Mouse (Mus musculus) heart, postnatal 14 days (tissue): Measurements from ENCODE around the gene Mtmr1. TPM values are rescaled to one million over a fixed set of nuclear protein-coding genes. Genes with fewer than 3 reads are reported as not detected.
"Not testable (repeated sequence)": the region's sequence is repeated elsewhere in the genome, so short reads cannot be mapped to it uniquely, and the experiment has no call there.

Experiments used
- DNase-seq, 2 experiments: peaks; one replicate each; pipeline ENCODE4 v3.0.0; 2021 to 2022
- intact Hi-C: fragments of 180-260 bp; cut with DNase I; formaldehyde crosslinking; loops from one replicate; pipeline ENCODE4 v1.15.1; 2025
- long read RNA-seq, 2 experiments: library from polyadenylated mRNA; stranded (forward); transcript quantifications; one replicate each; pipeline ENCODE4 v2.0.0; 2021
- total RNA-seq, 2 experiments: library from RNA; stranded (reverse); gene quantifications; 2 replicates each; pipeline ENCODE4 v1.2.3; 2021

Mtmr1 gene
- total RNA-seq = 10 to 100 TPM; 25.4 to 27.2 TPM
- long read RNA-seq, experiment 1, full-length matches to known transcripts = 1 of 20 reads
- long read RNA-seq, experiment 1, partial matches to known transcripts = 5 of 20 reads
- long read RNA-seq, experiment 1, other reads (novel, unspliced or antisense) = 14 of 20 reads
- long read RNA-seq, experiment 2, full-length matches to known transcripts = 5 of 30 reads
- long read RNA-seq, experiment 2, partial matches to known transcripts = 3 of 30 reads
- long read RNA-seq, experiment 2, other reads (novel, unspliced or antisense) = 22 of 30 reads

DNA sequence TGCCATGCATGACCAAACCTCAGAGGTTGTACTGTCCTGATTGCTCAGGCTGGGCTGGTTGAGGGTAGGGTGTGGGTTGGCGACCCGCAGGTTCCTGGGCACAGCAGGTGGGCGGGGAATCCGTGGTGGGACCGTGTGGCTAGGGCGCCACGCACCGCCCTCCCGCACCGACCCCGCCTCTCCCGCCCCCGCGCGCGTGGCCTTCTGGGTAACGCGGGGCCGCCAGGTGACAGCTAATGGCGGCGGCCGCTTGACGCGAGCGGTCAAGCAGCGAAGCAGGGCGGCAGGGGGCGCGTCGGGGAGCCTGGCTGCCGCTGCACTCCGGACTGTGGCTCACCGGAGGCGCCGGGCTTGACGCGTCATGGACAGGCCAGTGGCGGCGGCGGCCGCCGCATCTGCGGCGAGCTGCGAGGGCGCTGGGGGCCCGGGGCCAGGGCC lies at the start of gene Mtmr1:
Mtmr1 (plus strand) TSS at position 207 of the 438 bp plus-strand sequence.
- peak; percentile 84 to 85 for DNase-seq
- intact Hi-C loops = no loop called here

GRCm38 (mm10) chrX:71352033-71352432 lies 12.5 kb upstream of the Mtmr1 start:
- intact Hi-C loops = no loop called here

DNA sequence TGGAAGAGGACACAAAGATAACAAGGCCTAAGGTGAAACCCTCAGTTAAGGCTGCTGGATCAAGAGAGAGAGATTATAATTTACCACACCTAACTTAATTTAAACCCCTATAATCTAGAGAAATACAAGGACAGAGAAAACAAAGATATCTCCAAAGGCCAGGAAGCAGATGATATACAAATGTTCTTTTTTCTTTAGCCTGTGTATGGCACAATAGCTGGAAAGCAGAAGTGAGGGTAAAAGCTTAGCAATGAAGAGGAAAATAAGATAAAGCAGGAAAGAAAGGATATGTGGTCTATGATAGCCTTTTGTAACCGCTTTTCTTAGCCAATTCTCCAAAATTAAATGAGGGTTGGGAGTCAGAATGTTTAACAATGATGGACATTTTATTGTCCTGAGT lies 9.2 kb upstream of the Mtmr1 start:
- intact Hi-C loops = no loop called here
- no peak for DNase-seq

More at GRCm38 (mm10) chrX:71352033-71352432, 12.5 kb upstream of the Mtmr1 start:
- DNase-seq = no peak

DNA sequence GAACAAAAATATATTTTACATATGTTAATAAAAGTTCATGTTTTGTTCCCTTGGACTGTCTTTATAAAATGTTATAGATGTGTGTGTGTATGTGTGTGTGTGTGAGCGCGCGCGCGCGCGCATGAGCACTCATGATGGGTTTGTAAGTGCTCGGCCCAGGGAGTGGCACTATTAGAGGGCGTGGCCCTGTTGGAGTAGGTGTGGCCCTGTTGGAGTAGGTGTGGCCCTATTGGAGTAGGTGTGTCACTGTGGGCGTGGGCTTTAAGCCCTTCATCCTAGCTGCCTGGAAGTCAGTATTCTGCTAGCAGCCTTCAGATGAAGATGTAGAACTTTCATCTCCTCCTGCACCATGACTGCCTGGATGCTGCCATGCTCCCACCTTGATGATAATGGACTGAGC lies 2.8 kb upstream of the Mtmr1 start:
- intact Hi-C loops = not testable (repeated sequence)

GRCm38 (mm10) chrX:71364062-71364461 lies 498 bp upstream of the Mtmr1 start:
- no peak for DNase-seq
- intact Hi-C loops = no loop called here

More for the DNA sequence above, 2.8 kb upstream of the Mtmr1 start:
- DNase-seq = not testable (repeated sequence)

GRCm38 (mm10) chrX:71365011-71365410 lies 451 bp downstream of the Mtmr1 start:
- intact Hi-C loops = no loop called here
- peak in 1 of 2 experiments; percentile 28 for DNase-seq

GRCm38 (mm10) chrX:71365510-71365909 lies 950 bp downstream of the Mtmr1 start:
- intact Hi-C loops = no loop called here
- DNase-seq = no peak

DNA sequence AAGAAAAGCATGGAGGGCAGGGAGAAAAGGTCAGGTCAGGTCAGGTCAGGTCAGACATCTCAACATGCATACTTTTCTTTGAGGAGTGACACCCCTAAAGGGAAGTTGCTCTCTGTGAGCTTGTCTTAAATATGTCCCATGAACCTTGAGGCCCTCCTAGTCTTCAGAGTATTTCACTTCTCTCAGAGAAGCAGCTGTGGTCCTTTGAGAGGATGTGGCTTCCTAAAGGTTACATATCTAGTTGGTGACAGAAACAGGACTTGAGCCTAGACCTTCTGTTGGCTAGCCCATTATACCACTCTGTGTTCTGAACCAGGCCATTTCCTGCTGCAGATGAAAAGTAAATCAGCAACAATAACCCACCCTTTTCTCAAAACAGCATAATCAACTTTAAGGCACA lies 2.4 kb downstream of the Mtmr1 start:
- intact Hi-C loops = no loop called here
- no peak for DNase-seq

GRCm38 (mm10) chrX:71376781-71377180 lies 12.2 kb downstream of the Mtmr1 start:
- no peak for DNase-seq
- intact Hi-C loops = no loop called here

GRCm38 (mm10) chrX:71378435-71378834 lies 13.9 kb downstream of the Mtmr1 start:
- intact Hi-C loops = no loop called here
- DNase-seq = no peak

- DNase-seq = peak; percentile 6 to 23
- intact Hi-C loops = loop anchor here (5.0 kb wide), 1 partner anchor 799 kb away; no protein-coding TSS in a partner anchor
These were observed 17.0 kb downstream of the Mtmr1 start for GRCm38 (mm10) chrX:71381571-71381970.

GRCm38 (mm10) chrX:71396326-71396725 lies 31.8 kb downstream of the Mtmr1 start:
- intact Hi-C loops = no loop called here
- DNase-seq = no peak

GRCm38 (mm10) chrX:71406290-71406689 lies 41.7 kb downstream of the Mtmr1 start:
- intact Hi-C loops = no loop called here
- DNase-seq = no peak

DNA sequence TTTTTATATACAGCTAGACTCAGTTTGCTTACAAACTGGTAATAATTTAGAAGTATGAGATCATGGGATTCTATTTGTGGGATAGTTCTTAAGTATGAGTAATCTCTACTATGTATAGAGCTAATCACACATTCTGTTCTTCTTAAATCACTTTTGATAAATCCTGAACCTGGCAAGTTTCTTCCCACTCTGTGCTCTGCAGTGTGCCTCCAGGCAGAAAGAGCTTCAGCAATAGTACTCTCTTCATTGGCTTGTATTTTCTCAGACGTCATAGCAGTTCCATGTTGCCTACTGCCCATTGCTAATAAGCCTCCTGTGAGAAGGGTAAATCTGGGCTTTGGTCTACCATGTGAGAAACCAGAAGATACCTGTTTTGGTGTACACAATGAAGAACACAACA lies 43.8 kb downstream of the Mtmr1 start:
- intact Hi-C loops = no loop called here
- no peak for DNase-seq

GRCm38 (mm10) chrX:71412776-71413175 lies 48.2 kb downstream of the Mtmr1 start:
- no peak for DNase-seq

DNA sequence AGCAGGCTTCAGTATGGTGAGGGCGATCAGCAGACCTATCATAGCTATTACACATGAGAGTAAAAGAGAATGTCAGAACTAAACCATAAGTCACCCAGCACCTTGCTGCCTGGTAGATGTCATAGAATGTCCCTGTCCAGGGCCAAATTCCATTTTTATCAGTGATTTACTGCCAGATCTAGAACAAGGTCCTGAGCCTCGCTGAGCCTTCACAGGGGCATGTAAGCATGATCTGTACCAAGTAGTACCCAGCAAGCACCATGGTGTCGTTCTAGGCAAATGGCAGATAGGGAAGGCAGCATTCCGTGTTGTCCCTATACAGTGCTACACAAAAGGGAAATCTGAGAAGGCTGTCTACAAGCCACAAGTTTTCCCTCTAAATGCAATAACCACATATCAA lies 49.1 kb downstream of the Mtmr1 start:
- DNase-seq = no peak
- intact Hi-C loops = no loop called here

More at GRCm38 (mm10) chrX:71412776-71413175, 48.2 kb downstream of the Mtmr1 start:
- intact Hi-C loops = no loop called here

GRCm38 (mm10) chrX:71424852-71425251 lies 60.3 kb downstream of the Mtmr1 start:
- intact Hi-C loops = loop anchor here (1.0 to 5.0 kb wide), 2 partner anchors 132 to 176 kb away; partner anchors contain the start of gene Hmgb3
- no peak for DNase-seq

GRCm38 (mm10) chrX:71425746-71426519 lies 61.4 kb downstream of the Mtmr1 start:
- intact Hi-C loops = loop anchor here (1.0 to 5.0 kb wide), 2 partner anchors 131 to 175 kb away; partner anchors contain the start of gene Hmgb3
- DNase-seq = peak; percentile 80 to 87

- DNase-seq = no peak
- intact Hi-C loops = loop anchor here (5.0 kb wide), 1 partner anchor 130 kb away; the partner anchor contains the start of gene Hmgb3
These were observed 62.9 kb downstream of the Mtmr1 start for GRCm38 (mm10) chrX:71427491-71427890.

- intact Hi-C loops = no loop called here
- DNase-seq = no peak
These were observed 66.3 kb downstream of the Mtmr1 start for GRCm38 (mm10) chrX:71430900-71431299.

DNA sequence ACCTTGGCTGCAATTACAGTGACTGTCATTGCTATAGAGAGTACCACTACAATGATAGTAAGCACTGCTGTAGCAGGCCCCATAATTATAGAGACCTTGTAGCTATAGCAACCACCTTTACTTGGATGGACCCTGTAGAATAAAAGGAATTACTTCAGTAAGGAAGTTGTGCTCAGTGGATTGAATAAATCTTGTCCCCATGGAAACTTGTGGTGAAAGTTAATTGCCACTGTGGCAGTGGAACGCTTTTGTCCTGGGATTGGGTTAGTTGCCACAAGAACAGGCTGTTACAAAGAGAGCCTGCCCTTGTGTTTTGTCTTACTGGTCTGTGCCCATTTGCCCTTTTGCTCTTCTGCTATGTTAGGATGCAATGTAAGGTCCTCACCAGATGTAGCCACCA lies 69.9 kb downstream of the Mtmr1 start:
- intact Hi-C loops = no loop called here

More for the DNA sequence above, 69.9 kb downstream of the Mtmr1 start:
- no peak for DNase-seq
